Mouse (Mus musculus): ENCODE measurements at regions not wholly inside any gene's neighbourhood (a gene's known extent, or its start where the extent isn't known, plus 50 kb on each side); places are given as distances from the start of the nearest gene placed in this dataset.

GRCm38 (mm10) chr16:77503556-77503955 is 98.3 kb downstream of the Gm11146 start:
- TF ChIP-seq CTCF (IDR thresholded peaks at IDR 0.05; ENCODE audit: control insufficient read depth, insufficient read depth, insufficient read length) = no peak
- no peak for TF ChIP-seq MYOG (IDR thresholded peaks at IDR 0.05; ENCODE audit: control insufficient read depth, extremely low read depth, insufficient read length)
- no peak for TF ChIP-seq CEBPB (IDR thresholded peaks at IDR 0.05; ENCODE audit: low read depth)
- no peak for TF ChIP-seq MAX (IDR thresholded peaks at IDR 0.05)
- no peak for TF ChIP-seq USF1 (IDR thresholded peaks at IDR 0.05; ENCODE audit: low read depth)
- TF ChIP-seq MYOD1 (IDR thresholded peaks at IDR 0.05; ENCODE audit: control insufficient read depth, insufficient read length, low read depth) = no peak
